Mouse (Mus musculus): ENCODE measurements around the gene Swsap1.
A peak's percentile ranks its signal among the peaks of the same experiment; 100 is the strongest.

Gene Swsap1

DNA sequence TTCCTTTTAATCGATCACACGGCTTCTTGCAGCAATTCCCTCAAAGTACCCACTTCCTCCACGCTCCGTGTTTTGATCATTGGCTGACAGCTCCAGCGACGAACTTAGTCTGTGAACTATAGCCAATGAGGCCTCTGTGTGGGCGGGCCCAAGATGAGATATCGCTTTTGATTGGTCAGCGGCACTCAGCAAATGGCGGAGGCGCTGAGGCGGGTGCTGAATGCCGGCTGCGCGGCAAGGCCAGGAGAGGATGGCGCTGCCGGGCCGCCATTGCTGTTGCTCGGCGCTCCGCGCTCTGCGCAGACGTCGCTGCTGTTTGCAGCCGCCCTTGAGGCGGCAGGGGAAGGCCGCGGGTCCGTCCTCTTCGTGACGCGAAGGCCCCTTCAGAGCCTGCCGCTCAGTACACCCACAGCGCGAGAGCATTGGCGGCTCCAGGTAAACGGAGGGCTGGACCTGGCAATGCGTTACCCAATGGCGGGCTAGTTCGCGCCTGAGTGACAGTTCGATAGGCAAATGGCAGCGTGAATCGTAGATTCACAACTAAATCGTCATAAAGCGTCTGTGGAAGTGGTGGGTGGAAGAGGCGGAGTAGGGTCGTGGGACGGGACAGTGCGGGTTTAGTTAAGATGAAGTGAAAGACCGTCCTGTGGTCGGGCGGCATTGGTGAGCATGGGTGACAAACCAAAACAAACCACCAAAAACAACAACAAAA lies at the start of gene Swsap1:
Gene Swsap1, plus strand, starts transcription at position 186 of the 712 bp plus-strand sequence.
- peak; percentile 99 for DNase-seq (ENCODE audit: low read depth, low spot score)

DNA sequence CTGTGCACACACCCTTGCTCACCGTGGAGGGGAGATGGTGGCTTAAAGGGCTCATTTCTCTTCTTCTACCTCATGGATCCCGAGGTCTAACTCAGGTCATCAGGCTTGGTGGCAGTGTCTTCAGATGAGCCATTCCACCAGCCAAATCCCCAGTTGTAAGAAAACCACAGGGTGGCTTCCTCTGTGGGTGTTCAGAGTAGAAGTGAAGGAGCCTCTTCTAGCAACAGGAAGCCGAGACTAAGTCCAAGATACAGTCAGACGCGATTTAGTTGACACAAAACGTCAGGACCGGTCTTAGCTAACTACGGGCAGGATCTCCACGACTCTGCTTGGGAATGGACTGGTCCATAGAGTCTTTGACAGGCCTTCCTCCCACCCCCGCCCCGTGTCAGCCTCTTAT lies 47.3 kb upstream of the Swsap1 start:
- DNase-seq (ENCODE audit: low read depth, low spot score), result no peak

DNA sequence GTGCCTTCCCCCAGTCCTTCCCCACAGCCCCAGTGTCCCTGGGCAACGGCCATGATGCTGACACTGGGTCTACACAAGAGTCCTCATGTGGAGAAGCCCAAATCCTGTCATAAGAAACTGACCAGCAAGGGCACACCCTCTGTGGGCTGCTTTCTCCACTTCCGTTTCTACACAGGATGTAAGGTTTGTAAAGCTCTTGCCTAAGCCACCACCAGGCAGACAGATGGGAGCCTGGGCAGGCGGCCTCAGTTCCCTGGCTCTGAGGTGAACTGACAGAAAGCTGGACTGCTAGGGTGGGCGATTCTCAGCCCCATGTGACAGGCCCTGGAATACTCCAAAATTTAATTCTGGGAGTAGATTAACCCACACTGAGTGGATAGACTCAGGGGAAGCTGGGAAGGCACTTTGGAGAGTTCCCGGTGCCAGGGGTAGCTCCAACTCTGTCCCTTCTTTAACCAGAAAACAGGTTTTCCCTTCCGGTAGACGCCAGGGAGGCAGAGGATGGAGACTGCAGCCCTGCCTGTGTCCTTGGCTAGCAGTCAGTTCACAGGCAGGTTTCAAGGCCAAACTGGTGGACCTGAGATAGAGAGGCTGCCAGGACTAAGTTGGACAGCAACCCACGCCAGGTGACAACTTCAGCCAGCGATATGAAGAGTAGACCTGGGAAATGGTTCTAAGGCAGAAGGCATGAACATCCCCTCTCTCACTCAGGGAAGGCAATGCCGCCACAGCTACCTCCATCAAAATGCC lies 45.9 kb upstream of the Swsap1 start:
- DNase-seq (ENCODE audit: low read depth, low spot score), result no peak

- DNase-seq (ENCODE audit: low read depth, low spot score), result no peak
Measured at GRCm38 (mm10) chr9:21916851-21917492, 38.6 kb upstream of the Swsap1 start.

- DNase-seq (ENCODE audit: low read depth, low spot score), result no peak
Measured at GRCm38 (mm10) chr9:21917493-21918034, 38.0 kb upstream of the Swsap1 start.

DNA sequence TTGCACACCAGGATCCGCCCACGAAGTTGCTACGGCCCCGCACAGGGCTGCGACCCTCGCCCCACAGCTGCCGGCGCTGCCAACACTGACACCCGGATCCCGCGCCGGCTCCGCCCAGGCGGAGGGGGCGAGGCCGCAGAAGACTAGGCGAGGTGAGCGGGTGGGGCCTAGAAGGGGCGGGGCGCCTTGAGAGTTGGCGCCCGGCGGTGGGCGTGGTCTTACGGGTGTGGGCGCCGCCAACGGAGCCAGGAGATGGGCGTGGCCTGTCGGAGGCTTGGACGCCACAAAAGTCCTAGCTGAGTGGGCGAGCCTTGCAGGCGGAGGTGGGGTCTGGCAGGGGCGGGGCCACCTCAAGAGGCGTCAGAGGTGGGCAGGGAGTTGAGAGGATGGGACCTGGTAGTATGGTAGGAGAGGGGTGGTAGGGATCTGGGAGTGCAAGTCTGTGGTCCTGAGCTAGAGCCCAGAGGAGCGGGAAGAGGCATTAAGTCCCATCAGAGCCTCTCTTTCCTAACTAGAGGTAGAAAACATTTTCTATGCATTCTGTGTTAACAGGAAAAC lies 37.4 kb upstream of the Swsap1 start, which contains the start of gene Rab3d:
Gene Rab3d, minus strand, starts transcription at position 158 of the 558 bp plus-strand sequence.
- peak; percentile 86 for DNase-seq (ENCODE audit: low read depth, low spot score)

- DNase-seq (ENCODE audit: low read depth, low spot score), result no peak
Measured at GRCm38 (mm10) chr9:21918692-21919384, 36.7 kb upstream of the Swsap1 start.

DNA sequence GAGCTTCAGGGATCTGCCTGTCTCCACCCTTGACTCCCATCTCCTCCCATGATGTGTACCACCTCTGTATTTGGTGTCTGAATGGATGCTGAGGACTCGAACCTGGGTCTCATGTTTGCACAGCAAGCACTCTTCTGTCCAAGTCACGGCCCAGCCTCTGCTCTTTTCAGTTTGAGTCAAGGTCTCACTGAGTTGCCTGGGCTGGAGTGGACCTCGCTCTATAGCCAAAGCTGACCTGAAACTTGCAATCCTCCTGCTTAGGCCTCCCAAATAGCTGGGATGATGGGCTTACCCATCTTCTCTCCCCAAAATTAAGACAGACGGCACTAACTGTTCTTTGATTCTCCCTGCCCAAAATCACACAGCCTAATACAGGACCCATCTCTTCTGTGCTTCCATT lies 32.5 kb upstream of the Swsap1 start:
- DNase-seq (ENCODE audit: low read depth, low spot score), result no peak

DNA sequence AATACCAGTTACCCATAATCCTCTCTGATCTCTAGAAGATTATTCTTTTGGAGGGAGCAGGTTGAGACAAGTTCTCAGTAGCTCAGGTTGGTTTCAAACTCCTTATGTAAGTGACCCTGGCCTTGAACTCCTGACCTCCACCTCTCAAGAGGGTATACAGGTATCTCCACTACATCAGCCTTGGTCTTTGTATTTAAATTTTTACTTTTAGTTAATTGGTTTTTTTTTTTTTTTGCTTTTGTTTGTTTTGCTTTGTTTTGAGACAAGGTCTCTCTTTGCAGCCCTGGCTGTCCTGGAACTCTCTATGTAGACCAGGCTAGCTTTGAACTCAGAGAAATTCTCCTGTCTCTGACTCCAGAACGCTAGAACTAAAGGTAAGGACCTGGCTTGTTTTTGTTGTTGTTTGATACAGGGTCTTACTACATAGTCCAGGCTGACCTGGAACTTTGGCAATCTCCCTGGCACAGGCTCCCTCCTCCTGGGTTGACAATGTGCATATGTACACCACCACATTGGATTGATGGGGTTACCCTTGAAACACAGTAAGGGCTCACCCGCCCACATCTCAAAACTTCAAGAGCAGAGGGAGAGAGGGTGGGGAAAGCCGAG lies 32.0 kb upstream of the Swsap1 start:
- no peak for DNase-seq (ENCODE audit: low read depth, low spot score)

- DNase-seq (ENCODE audit: low read depth, low spot score), result no peak
Measured at GRCm38 (mm10) chr9:21924099-21924493, 31.5 kb upstream of the Swsap1 start.

GRCm38 (mm10) chr9:21925034-21925433 lies 30.5 kb upstream of the Swsap1 start:
- DNase-seq (ENCODE audit: low read depth, low spot score), result no peak

DNA sequence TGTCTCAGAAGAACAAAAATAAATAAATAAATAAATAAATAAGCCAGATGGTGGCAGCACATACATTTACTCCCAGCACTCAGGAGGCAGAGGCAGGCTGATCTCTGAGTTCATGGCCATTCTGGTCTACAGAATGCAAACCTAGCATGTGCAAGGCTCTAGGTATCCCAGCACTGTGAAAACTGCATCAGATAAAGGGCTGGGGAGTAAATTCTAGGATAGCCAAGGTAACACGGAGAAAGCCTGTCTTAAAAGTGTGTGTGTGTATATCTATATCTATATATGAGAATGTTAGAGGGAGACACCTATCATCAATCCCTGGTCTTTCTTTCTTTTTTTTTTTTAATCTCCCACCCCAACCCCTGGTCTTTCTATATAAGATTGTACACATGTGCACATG lies 30.0 kb upstream of the Swsap1 start:
- DNase-seq (ENCODE audit: low read depth, low spot score), result no peak

DNA sequence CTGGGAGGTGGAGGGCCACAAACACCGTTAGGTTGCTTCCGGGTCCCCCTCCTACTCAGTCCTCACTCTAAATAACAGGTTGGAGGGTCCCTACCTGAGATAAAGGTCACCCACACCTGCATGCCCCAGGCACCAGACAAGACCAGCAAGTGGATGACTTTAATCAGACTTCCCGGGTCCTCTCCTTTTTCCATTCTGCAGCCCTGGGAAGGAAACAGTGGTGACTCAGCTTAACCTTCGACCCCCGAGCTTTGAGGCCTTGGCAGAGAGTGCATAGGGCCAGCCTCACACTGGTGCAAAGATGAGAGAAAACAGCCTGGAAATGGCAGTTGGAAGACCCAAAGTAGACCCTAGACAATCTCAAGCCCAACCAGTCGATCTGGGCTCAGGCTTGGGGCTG lies 29.4 kb upstream of the Swsap1 start:
- no peak for DNase-seq (ENCODE audit: low read depth, low spot score)

DNA sequence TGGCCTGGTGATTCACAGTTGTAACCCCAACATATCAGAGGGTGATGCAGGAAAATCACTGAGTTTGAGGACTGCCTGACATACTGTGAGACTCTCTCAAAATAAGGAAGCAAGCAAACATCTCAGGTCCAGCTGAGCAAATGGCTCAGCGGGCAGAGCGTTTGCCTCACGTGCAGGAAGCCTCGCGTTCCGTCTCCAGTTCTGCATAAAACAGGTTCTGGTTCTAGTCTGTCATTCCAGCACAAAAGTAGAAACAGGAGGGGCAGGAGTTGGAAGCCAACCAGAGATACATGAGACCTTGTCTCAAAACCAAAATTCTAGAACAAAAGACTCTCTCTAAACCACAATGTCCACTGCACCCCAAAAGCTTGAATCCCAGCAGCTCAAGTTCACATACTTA lies 28.8 kb upstream of the Swsap1 start:
- no peak for DNase-seq (ENCODE audit: low read depth, low spot score)

DNA sequence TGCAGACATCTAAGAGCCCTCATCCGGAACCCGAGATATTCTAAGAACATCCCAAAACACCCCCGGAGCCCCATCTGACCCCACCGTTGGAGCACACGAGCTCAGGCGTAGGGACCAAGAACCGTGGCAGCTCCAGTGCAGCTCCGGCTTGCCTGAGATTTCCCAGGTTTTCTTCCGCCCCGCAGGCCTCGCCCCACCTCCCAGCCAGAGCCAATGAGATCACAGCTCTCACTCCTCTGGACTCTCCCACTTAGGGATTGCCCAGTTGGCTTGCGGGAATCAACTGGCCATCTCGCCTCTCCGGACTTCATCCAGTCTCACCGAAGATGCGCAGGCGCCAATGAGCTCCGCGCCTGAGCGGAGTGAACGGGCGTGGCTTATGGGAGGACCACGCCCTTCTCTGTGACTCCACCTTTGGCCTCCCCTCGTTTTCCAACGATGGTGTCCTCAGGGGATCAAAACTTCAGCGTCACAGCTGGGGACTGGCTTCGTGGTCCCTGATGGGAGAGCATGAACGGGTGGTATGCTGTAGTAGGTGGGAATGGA lies 28.3 kb upstream of the Swsap1 start, which contains the start of the genes Ccdc159 and Tmem205:
Gene Ccdc159, plus strand, starts transcription at position 264 of the 546 bp plus-strand sequence.
Gene Tmem205, minus strand, starts transcription at position 349 of the 546 bp plus-strand sequence.
- peak; percentile 34 for DNase-seq (ENCODE audit: low read depth, low spot score)

- no peak for DNase-seq (ENCODE audit: low read depth, low spot score)
Measured at GRCm38 (mm10) chr9:21929208-21929607, 26.3 kb upstream of the Swsap1 start.

GRCm38 (mm10) chr9:21932006-21932405 lies 23.5 kb upstream of the Swsap1 start:
- no peak for DNase-seq (ENCODE audit: low read depth, low spot score)

DNA sequence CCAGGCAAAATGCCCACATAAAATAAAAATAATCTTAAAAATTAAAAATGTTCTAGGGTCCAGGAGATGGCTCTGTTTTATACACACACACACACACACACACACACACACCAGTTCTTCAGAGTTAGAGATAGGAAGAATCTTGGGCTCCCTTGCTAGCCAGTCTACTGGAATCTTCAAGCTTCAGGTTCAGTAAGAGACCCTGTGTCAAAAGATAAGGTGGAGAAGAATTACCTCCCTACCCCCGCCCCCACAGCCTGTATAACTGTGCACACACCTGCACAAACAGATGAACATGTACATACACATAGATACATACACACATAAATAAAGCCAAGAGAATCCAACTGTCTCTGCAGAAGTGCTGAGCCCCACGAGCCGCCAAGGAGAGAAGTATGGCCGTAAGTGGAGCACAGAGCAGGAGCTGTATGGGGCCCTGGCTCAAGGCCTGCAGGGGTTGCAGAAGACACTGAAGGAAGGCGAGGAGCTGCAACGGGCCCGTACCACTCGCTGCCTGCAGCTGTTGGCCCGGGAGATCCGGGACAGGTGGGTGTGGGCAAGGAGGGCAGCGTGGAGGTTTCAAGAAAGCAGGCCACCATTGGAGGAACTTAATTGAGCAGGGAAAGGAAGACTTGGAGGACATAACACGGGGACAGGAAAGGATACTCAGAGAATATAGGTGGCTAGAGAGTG lies 23.0 kb upstream of the Swsap1 start:
- no peak for DNase-seq (ENCODE audit: low read depth, low spot score)

GRCm38 (mm10) chr9:21934021-21934420 lies 21.5 kb upstream of the Swsap1 start:
- DNase-seq (ENCODE audit: low read depth, low spot score), result no peak
